Mouse (Mus musculus) thymus, adult 18-20 months (tissue): Measurements from ENCODE around the gene Samd5.

Experiments used
- DNase-seq, 2 experiments: peaks; one replicate each; pipeline ENCODE4 v3.0.0; 2022; ENCODE audit warnings: mixed read lengths in 2 of 2

The Samd5 gene

GRCm38 (mm10) chr10:9648464-9648863 is 26.5 kb downstream of the Samd5 start:
- DNase-seq: no peak

GRCm38 (mm10) chr10:9647741-9648140 is 27.3 kb downstream of the Samd5 start:
- DNase-seq: no peak

- DNase-seq: no peak
Measured at GRCm38 (mm10) chr10:9646391-9646790, 28.6 kb downstream of the Samd5 start.

- DNase-seq: no peak
Measured at GRCm38 (mm10) chr10:9643531-9643930, 31.5 kb downstream of the Samd5 start.

GRCm38 (mm10) chr10:9642077-9642476 is 32.9 kb downstream of the Samd5 start:
- no peak for DNase-seq

- DNase-seq: no peak
Measured at GRCm38 (mm10) chr10:9640678-9641077, 34.3 kb downstream of the Samd5 start.

GRCm38 (mm10) chr10:9640056-9640455 is 35.0 kb downstream of the Samd5 start:
- no peak for DNase-seq

- no peak for DNase-seq
Measured at GRCm38 (mm10) chr10:9625356-9625755, 49.7 kb downstream of the Samd5 start.

GRCm38 (mm10) chr10:9621926-9622688 is 52.9 kb downstream of the Samd5 start:
- no peak for DNase-seq

- no peak for DNase-seq
Measured at GRCm38 (mm10) chr10:9621055-9621454, 54.0 kb downstream of the Samd5 start.

GRCm38 (mm10) chr10:9615009-9615408 is 60.0 kb downstream of the Samd5 start:
- no peak for DNase-seq

- no peak for DNase-seq
Measured at GRCm38 (mm10) chr10:9608854-9609253, 66.2 kb downstream of the Samd5 start.

- no peak for DNase-seq
Measured at GRCm38 (mm10) chr10:9607155-9607554, 67.9 kb downstream of the Samd5 start.

GRCm38 (mm10) chr10:9605635-9606034 is 69.4 kb downstream of the Samd5 start:
- no peak for DNase-seq

- DNase-seq: no peak
Measured at GRCm38 (mm10) chr10:9603290-9603689, 71.7 kb downstream of the Samd5 start.

- DNase-seq: no peak
Measured at GRCm38 (mm10) chr10:9602845-9603244, 72.2 kb downstream of the Samd5 start.

- DNase-seq: no peak
Measured at GRCm38 (mm10) chr10:9602389-9602788, 72.6 kb downstream of the Samd5 start.

- no peak for DNase-seq
Measured at GRCm38 (mm10) chr10:9596228-9596627, 78.8 kb downstream of the Samd5 start.

- no peak for DNase-seq
Measured at GRCm38 (mm10) chr10:9594666-9595065, 80.3 kb downstream of the Samd5 start.

- no peak for DNase-seq
Measured at GRCm38 (mm10) chr10:9590606-9591005, 84.4 kb downstream of the Samd5 start.

- DNase-seq: no peak
Measured at GRCm38 (mm10) chr10:9586328-9586727, 88.7 kb downstream of the Samd5 start.

- no peak for DNase-seq
Measured at GRCm38 (mm10) chr10:9579374-9579773, 95.6 kb downstream of the Samd5 start.

GRCm38 (mm10) chr10:9575605-9576004 is 99.4 kb downstream of the Samd5 start:
- peak in 1 of 2 experiments; percentile 3 for DNase-seq

- no peak for DNase-seq
Measured at GRCm38 (mm10) chr10:9574135-9574534, 100.9 kb downstream of the Samd5 start.
